Mouse (Mus musculus) urinary bladder, postnatal 0 days (tissue): ENCODE measurements around the gene Pdpr. TPM values are rescaled to one million over a fixed set of nuclear protein-coding genes. Genes with fewer than 3 reads are reported as not detected.

Source experiments
- polyA plus RNA-seq: library from polyadenylated mRNA; unstranded; fragments of >200 nt; fragmentation: Nextera tagmentation; extraction: Ambion mirVana; gene quantifications from 2 replicates; pipeline ENCODE4 v1.2.1, GENCODE M21; 2015

Pdpr gene
- polyA plus RNA-seq: 7.3 and 8.9 TPM in 2 replicates

DNA sequence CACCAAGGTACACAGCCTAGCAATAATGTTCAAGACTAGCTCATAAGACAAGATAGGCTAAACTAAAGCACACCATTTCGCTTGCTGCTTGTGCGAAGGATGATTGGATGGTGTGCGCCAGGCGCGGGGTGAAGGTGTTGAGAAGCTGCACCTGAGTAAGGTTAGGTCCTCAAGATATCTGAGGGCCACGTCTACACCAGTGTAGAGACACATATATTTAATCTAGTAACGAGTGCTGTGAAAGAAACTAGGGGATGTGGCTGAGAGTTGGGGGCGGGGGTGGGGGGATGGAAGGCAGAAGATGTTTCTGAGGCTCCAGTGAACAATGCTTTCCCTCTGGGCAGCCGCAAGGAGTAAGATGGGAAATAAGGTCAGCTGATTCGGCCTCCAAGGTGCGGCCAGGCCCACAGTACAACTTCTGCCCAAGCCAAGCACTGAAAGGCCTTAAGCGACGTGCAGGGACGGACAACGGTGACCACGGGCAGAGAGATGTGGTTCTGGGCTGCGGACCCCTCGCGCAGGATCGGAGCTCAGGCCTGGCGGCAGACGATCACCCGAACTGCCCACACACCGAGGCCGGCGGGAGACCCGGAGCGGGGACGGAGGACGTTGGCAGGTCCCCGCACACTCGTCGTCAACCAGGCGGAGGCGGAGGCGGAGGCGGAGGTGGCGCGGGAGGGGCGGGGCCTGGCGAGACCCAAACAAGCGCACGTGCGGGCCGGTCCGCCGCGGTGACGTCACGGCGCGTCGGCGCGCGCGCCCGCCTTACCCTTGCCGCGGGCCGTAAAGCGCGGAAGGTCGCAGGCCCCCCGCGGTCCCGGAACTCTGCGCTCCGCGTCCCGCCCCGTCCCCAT, at the start of gene Pdpr:
TSS of gene Pdpr (plus strand) at position 766 of the 854 bp plus-strand sequence.

GRCm38 (mm10) chr8:111056158-111056663, 38.2 kb upstream of the Pdpr start, which contains the start of gene Exosc6:
Gene Exosc6 (plus strand): TSS chr8:111056339.

GRCm38 (mm10) chr8:111092326-111092725, 2.1 kb upstream of the Pdpr start, which contains the start of gene Clec18a:
Gene Clec18a (minus strand): TSS chr8:111092426.

Other genes with a start within 250 kb of the Pdpr start
- gene Cog4, start 248.0 kb upstream of the Pdpr start, polyA plus RNA-seq: 35.8 and 37.4 TPM in 2 replicates
- 47.1 and 49.0 TPM in 2 replicates for gene Sf3b3, start 247.8 kb upstream of the Pdpr start, polyA plus RNA-seq
- gene Fuk, start 192.1 kb upstream of the Pdpr start, polyA plus RNA-seq: 5.1 and 5.9 TPM in 2 replicates
- 18.4 and 19.5 TPM in 2 replicates for gene St3gal2, start 174.7 kb upstream of the Pdpr start, polyA plus RNA-seq
- gene Ddx19a, start 96.8 kb upstream of the Pdpr start, polyA plus RNA-seq: 8.1 and 8.4 TPM in 2 replicates
- gene Ddx19b, start 62.9 kb upstream of the Pdpr start, polyA plus RNA-seq: 4.3 and 5.1 TPM in 2 replicates
- 37.8 and 40.5 TPM in 2 replicates for gene Aars, start 61.5 kb upstream of the Pdpr start, polyA plus RNA-seq
- 1.2 TPM in 1 of 2 replicates, not detected in the other for gene Exosc6, start 38.3 kb upstream of the Pdpr start, polyA plus RNA-seq
- not detected in 2 replicates for gene Clec18a, start 2.2 kb upstream of the Pdpr start, polyA plus RNA-seq
- 32.6 and 35.8 TPM in 2 replicates for gene Glg1, start 164.6 kb downstream of the Pdpr start, polyA plus RNA-seq
- gene Rfwd3, start 205.6 kb downstream of the Pdpr start, polyA plus RNA-seq: 12.3 and 14.0 TPM in 2 replicates
- gene Mlkl, start 243.5 kb downstream of the Pdpr start, polyA plus RNA-seq: 10.0 and 11.1 TPM in 2 replicates